Mouse (Mus musculus) fat pad, adult 2 months (tissue): ENCODE measurements around the gene Nek7.

ENCODE experiments used
- DNase-seq: peaks from one replicate; pipeline ENCODE4 v3.0.0-alpha.2; 2011; ENCODE audit warnings: low read depth, low spot score; ENCODE audit errors: extremely low read depth

Gene Nek7

GRCm38 (mm10) chr1:138515362-138515761 lies 104.6 kb downstream of the Nek7 start:
- no peak for DNase-seq

- no peak for DNase-seq
These were observed 106.0 kb downstream of the Nek7 start for GRCm38 (mm10) chr1:138513982-138514381.

- DNase-seq = no peak
These were observed 109.4 kb downstream of the Nek7 start for GRCm38 (mm10) chr1:138510566-138510965.

GRCm38 (mm10) chr1:138507446-138508043 lies 112.4 kb downstream of the Nek7 start:
- DNase-seq = no peak

- no peak for DNase-seq
These were observed 112.9 kb downstream of the Nek7 start for GRCm38 (mm10) chr1:138507014-138507413.

GRCm38 (mm10) chr1:138504228-138504627 lies 115.7 kb downstream of the Nek7 start:
- no peak for DNase-seq

GRCm38 (mm10) chr1:138500691-138501090 lies 119.2 kb downstream of the Nek7 start:
- DNase-seq = no peak

- no peak for DNase-seq
These were observed 119.8 kb downstream of the Nek7 start for GRCm38 (mm10) chr1:138500155-138500554.

GRCm38 (mm10) chr1:138499461-138499860 lies 120.5 kb downstream of the Nek7 start:
- no peak for DNase-seq

GRCm38 (mm10) chr1:138491382-138492097 lies 128.4 kb downstream of the Nek7 start:
- DNase-seq = peak; percentile 55

GRCm38 (mm10) chr1:138487569-138487968 lies 132.4 kb downstream of the Nek7 start:
- DNase-seq = no peak

GRCm38 (mm10) chr1:138480694-138481093 lies 139.2 kb downstream of the Nek7 start:
- no peak for DNase-seq

- DNase-seq = no peak
These were observed 154.6 kb downstream of the Nek7 start for GRCm38 (mm10) chr1:138465352-138465751.

GRCm38 (mm10) chr1:138461425-138461824 lies 158.5 kb downstream of the Nek7 start:
- DNase-seq = no peak

GRCm38 (mm10) chr1:138449476-138449851 lies 170.5 kb downstream of the Nek7 start:
- DNase-seq = no peak

GRCm38 (mm10) chr1:138448635-138449475 lies 171.1 kb downstream of the Nek7 start:
- DNase-seq = no peak

- no peak for DNase-seq
These were observed 173.1 kb downstream of the Nek7 start for GRCm38 (mm10) chr1:138446846-138447245.
